Mouse (Mus musculus): ENCODE results near the gene Slc44a5.

GRCm38 (mm10) chr3:154141346-154141745 lies 168.1 kb downstream of the Slc44a5 start:
- TF ChIP-seq CTCF (IDR thresholded peaks at IDR 0.05; ENCODE audit: low read depth, low read length) (no peak), POLR2A (IDR thresholded peaks at IDR 0.05; ENCODE audit: borderline replicate concordance, low read depth, low read length) (no peak)
